Mouse (Mus musculus) neural tube, embryonic 15.5 days (tissue): ENCODE results near the gene Pacrg. TPM values are rescaled to one million over a fixed set of nuclear protein-coding genes. Genes with fewer than 3 reads are reported as not detected.
A peak's percentile ranks its signal among the peaks of the same experiment; 100 is the strongest.

Source experiments
- ATAC-seq: fragments of 200-750 bp; cut with Nextera tagmentation; 2 replicates; pipeline ENCODE4 v1.8.0; 2017; ENCODE audit warnings: mild to moderate bottlenecking, moderate TSS enrichment, moderate library complexity; ENCODE audit not compliant: low FRiP score
- H3K27ac ChIP-seq: fragments of 300-500 bp; sonication (generic); replicated peaks from 2 replicates; pipeline ENCODE4 v1.5.1; 2015; ENCODE audit warnings: mild to moderate bottlenecking, inconsistent platforms
- H3K27me3 ChIP-seq: fragments of 300-500 bp; sonication (generic); replicated peaks from 2 replicates; pipeline ENCODE4 v1.6.1; 2015; ENCODE audit warnings: inconsistent platforms
- H3K36me3 ChIP-seq: fragments of 300-500 bp; sonication (generic); 2 replicates; pipeline ENCODE4 v1.6.1; 2015; ENCODE audit warnings: inconsistent platforms
- H3K4me1 ChIP-seq: fragments of 300-500 bp; sonication (generic); 2 replicates; pipeline ENCODE4 v1.6.1; 2015; ENCODE audit warnings: inconsistent platforms
- H3K4me2 ChIP-seq: fragments of 300-500 bp; sonication (generic); 2 replicates; pipeline ENCODE4 v1.6.1; 2015; ENCODE audit warnings: inconsistent platforms, mild to moderate bottlenecking, moderate library complexity
- H3K4me3 ChIP-seq: fragments of 300-500 bp; sonication (generic); replicated peaks from 2 replicates; pipeline ENCODE4 v1.5.1; 2015; ENCODE audit warnings: mild to moderate bottlenecking, inconsistent platforms
- H3K9ac ChIP-seq: fragments of 300-500 bp; sonication (generic); replicated peaks from 2 replicates; pipeline ENCODE4 v1.6.1; 2015; ENCODE audit warnings: mild to moderate bottlenecking, inconsistent platforms
- H3K9me3 ChIP-seq: fragments of 300-500 bp; sonication (generic); replicated peaks from 2 replicates; pipeline ENCODE4 v1.6.1; 2016; ENCODE audit warnings: inconsistent platforms
- WGBS: fragments of 180-500 bp; shearing (Covaris S2); methylation state at CpG from one replicate; pipeline ENCODE4 v1.1.7; 2015; ENCODE audit warnings: mixed read lengths; 5-methylcytosine and 5-hydroxymethylcytosine counted together
- polyA plus RNA-seq: library from polyadenylated mRNA; unstranded; fragments of >200 nt; fragmentation: Nextera tagmentation; extraction: Ambion mirVana; gene quantifications from 2 replicates; pipeline ENCODE4 v1.2.1, GENCODE M21; 2015

Pacrg gene
- polyA plus RNA-seq, 1 experiment from 2014 or later, result 19.3 TPM

DNA sequence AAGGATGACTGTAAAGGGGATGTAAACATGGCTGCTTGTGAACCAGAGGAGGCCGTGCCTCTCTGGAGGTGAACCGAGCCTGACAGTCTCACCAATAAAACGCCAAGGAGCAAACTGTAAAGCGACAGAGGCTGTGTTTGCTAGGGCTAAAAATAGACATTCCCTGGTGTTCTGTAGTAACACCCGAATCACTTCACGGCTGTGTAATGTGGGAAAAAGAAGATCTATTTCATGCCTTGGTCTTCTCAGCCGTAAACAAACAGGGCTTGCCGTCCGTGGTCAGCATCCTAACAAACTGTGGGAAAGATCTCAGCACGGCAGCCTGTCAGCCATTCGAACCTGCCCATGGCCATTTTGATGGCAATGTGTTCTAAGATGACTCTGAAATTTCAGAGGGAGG lies 442.8 kb downstream of the Pacrg start:
- H3K4me1 ChIP-seq, result peaks cover 42% of the 10 kb centered on the region
- WGBS, result 31% methylated on average over 11 of the region's 11 CpGs
- H3K4me2 ChIP-seq, result no peak overlapping the region
- 0 out of 2 replicates have a peak, but pooled peaks cover 3% of the 10 kb centered on the region for H3K27me3 ChIP-seq
- H3K4me3 ChIP-seq, result no peak overlapping the region
- no peaks in the 10 kb centered on the region for H3K9me3 ChIP-seq
- 0 out of 2 replicates have a peak, but pooled peaks have one; percentile 30 for ATAC-seq
- H3K27ac ChIP-seq, result peak overlapping the region; percentile 76
- H3K9ac ChIP-seq, result no peak overlapping the region
- H3K36me3 ChIP-seq, result no peaks in the 10 kb centered on the region

DNA sequence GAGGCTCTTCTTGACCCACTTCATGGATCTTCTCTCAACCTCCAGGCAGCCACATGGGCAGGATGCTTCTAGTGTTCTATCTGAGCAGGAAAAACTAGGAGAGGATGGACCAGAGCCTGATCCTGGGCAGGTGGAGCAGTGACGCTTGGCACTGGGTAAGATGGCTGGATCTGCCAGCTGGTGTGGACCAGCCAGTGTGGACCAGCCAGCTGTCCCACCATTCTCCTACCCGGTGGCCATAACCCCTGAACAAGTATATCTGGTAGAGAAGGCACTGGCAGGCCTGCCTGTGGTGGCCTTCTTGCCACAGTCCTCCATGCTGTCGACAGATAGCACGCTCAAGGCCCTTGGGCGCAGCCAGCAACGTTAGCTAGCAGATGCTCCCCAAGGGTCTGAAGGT lies 443.2 kb downstream of the Pacrg start:
- Histone ChIP-seq H3K4me3 (no peak overlapping the region), H3K9me3 (no peaks in the 10 kb centered on the region), H3K27ac (peak overlapping the region; percentile 76), H3K9ac (no peak overlapping the region), H3K36me3 (no peaks in the 10 kb centered on the region), H3K4me1 (peaks cover 42% of the 10 kb centered on the region), H3K4me2 (no peak overlapping the region), H3K27me3 (0 out of 2 replicates have a peak, but pooled peaks cover 3% of the 10 kb centered on the region)
- 72% methylated on average over 6 of the region's 6 CpGs for WGBS
- ATAC-seq, result no peak

DNA sequence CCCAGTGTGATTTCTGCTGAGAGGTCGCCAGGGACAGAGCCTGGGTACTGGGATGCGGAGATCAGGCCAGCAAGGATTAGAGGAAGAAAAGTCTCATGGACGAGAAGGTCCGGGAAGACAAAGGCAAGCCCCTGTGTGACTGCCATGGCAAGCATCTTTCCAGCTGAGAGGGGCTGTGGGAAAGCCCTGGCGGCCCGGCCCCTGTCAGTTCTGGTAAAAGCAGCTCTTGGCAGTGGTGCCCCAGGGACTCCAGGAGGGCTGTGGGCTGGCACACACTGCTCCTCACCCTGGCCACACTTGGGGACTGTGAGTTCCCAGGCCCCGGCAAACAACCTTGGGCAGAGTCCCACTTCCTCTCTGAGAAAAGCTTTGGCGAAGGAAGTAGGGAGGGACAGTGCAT lies 445.3 kb downstream of the Pacrg start:
- Histone ChIP-seq H3K9ac (no peak overlapping the region), H3K9me3 (no peaks in the 10 kb centered on the region), H3K4me2 (no peak overlapping the region), H3K27ac (peak overlapping the region; percentile 74), H3K4me1 (peaks cover 36% of the 10 kb centered on the region), H3K36me3 (no peaks in the 10 kb centered on the region), H3K4me3 (no peak overlapping the region), H3K27me3 (0 out of 2 replicates have a peak, but pooled peaks cover 3% of the 10 kb centered on the region)
- peak; percentile 82 for ATAC-seq
- 45% methylated on average over 8 of the region's 8 CpGs for WGBS

DNA sequence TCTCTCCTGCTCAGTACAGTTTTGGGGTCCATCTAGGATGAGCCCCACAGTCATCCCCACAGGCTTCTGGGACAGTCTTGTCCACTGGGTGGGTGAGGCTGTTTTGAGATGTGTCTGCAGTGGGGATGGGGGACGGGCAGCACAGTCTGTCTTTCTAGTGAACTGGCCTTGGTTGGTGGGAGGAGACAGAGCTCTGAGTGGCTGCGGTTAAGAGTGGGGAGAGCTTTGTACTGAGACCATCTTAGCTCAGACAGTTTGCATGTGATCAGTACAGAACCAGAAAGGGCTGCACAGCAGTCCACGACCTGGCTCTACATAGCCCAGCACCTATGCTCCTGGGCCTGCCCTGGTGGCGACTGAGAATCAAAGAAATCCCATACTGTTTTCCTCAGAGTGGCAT lies 446.3 kb downstream of the Pacrg start:
- Histone ChIP-seq H3K9me3 (no peaks in the 10 kb centered on the region), H3K4me3 (no peak overlapping the region), H3K4me2 (no peak overlapping the region), H3K36me3 (no peaks in the 10 kb centered on the region), H3K27ac (peak overlapping the region; percentile 77), H3K27me3 (0 out of 2 replicates have a peak, but pooled peaks cover 3% of the 10 kb centered on the region), H3K9ac (no peak overlapping the region), H3K4me1 (peaks cover 30% of the 10 kb centered on the region)
- ATAC-seq, result no peak
- 87% methylated on average over 4 of the region's 4 CpGs for WGBS

DNA sequence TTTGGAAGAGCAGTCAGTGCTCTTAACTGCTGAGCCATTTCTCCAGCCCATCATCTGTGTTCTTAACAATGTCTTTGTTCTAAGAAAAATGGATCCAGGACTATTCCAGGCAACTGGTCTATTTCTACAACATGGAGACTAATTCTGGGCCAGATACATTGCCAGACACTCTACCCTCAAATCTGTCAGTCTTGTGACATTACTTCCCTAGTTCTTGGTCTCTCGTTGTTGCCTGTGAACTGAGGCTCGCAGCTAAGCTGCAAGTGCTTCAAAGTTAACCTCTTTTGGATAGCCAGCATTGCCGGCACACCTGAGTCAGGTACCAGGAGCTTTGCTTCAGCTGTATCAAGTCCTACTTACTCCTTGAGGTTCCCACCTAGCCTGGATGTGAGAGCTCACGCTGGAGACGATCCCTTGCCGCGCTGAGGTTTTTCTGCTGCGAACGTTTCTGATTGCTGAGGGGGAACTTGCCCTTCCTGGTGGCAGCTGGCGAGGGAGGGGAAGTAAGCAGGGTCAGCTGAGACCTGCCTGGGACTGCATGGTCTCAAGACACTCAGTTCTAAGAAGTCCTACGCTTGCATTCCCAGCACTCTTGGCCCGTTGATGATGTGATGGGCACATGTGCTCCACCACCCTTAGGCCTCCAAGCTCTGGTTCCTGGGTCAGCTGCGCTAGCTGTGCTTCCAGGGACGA lies 447.6 kb downstream of the Pacrg start:
- H3K4me3 ChIP-seq, result no peak overlapping the region
- no peak overlapping the region for H3K4me2 ChIP-seq
- H3K27ac ChIP-seq, result no peak overlapping the region
- 0 out of 2 replicates have a peak, but pooled peaks cover 3% of the 10 kb centered on the region for H3K27me3 ChIP-seq
- ATAC-seq, result no peak
- WGBS, result 82% methylated on average over 14 of the region's 14 CpGs
- no peaks in the 10 kb centered on the region for H3K9me3 ChIP-seq
- H3K9ac ChIP-seq, result no peak overlapping the region
- peaks cover 19% of the 10 kb centered on the region for H3K4me1 ChIP-seq
- no peaks in the 10 kb centered on the region for H3K36me3 ChIP-seq

DNA sequence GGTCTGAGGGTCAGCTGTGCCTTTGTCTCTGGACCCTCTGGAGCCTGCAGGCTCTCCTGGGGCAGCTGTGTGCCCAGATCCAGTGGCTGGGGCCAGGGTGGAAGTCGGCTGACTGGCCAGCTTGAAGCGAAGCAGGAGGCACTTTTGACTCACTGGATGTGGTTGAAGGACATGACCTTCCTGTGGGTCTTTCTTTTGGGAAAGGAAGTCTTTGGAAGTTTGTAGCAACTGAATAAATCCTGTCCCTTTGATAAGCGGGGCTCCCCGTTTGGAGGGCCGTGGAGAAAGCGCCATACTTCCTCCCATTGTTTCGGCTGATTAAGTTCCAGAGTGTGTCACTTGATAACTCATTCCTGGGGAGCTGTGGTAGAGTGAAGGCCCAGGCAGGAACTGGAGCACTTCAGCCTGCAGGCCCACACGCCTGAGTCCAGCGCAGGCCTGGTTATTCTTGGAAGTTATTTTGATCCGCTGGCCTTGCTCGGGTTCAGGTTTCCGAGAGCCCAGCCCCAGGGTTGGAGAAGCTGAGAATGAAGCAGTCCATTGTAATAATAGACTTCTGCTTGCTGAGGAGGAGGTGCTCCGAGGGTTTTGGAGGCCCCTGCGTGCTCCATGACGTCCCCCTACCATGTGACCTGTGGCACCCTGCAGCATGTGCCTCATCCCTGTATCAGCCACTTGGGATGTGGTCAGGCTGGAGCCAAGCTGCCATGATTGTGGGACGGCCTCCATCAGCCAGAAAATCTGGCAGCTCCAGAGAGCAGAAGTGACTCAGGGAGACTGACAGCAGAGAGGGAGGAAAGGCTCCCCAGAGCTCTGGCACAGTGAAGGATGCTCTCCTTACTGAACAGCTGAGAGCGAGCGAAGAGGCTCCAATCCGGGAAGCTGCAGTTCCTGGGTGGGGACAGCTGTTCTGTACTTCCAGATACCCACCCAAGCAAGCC lies 449.6 kb downstream of the Pacrg start:
- H3K27me3 ChIP-seq, result no peaks in the 10 kb centered on the region
- H3K36me3 ChIP-seq, result no peaks in the 10 kb centered on the region
- H3K4me2 ChIP-seq, result no peak overlapping the region
- H3K27ac ChIP-seq, result peak overlapping the region; percentile 72
- H3K9ac ChIP-seq, result no peak overlapping the region
- ATAC-seq, result no peak
- peaks cover 7% of the 10 kb centered on the region for H3K4me1 ChIP-seq
- no peaks in the 10 kb centered on the region for H3K9me3 ChIP-seq
- H3K4me3 ChIP-seq, result no peak overlapping the region
- WGBS, result 52% methylated on average over 19 of the region's 19 CpGs

DNA sequence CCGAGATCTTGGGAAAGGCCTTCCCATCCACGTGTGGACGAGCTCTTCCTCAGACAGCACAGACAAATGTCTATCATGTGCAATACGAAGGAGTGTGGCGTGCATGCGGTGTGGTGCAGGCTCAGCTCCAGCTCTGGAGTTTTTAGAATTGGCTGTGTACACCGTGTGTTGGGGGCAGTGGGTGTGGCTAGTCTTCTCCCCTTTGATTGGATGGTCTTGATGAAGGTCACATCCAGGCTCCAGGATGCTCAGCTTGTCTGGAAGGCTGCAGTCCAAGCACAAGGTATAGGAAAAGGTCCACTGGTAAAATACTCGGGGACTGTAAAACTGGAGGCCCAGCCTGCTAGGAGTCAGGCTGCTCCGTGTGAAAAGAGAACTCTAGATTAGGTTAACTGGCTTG lies 450.4 kb downstream of the Pacrg start:
- ATAC-seq, result no peak
- 80% methylated on average over 9 of the region's 9 CpGs for whole genome bisulfite sequencing
- Histone ChIP-seq H3K9me3 (no peaks in the 10 kb centered on the region), H3K4me3 (no peak overlapping the region), H3K27ac (peak overlapping the region; percentile 72; the same call in 1 of the 2 replicates), H3K36me3 (no peaks in the 10 kb centered on the region), H3K4me1 (peaks cover 7% of the 10 kb centered on the region), H3K27me3 (no peaks in the 10 kb centered on the region), H3K9ac (no peak overlapping the region), H3K4me2 (no peak overlapping the region)

DNA sequence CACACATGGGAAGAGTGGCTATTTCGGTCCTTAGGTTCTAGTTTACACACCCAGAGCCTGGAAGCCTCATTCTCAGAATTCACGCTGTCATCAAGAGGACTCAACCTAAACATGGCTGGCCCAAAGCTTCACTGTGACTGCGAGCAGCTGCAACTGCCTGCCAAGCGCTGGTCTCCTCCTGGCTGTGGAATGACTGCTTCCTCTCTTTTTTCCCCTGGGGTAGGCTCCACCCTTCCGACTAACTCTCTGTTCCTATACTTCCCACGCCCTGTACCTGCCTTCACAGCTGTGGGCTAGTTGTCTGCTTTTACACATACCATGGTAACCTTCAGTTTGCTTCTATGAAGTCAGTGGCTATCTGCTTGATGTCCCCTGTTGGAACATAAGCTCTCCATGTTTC lies 453.6 kb downstream of the Pacrg start:
- Histone ChIP-seq H3K4me1 (peaks cover 7% of the 10 kb centered on the region), H3K27me3 (no peaks in the 10 kb centered on the region), H3K9me3 (no peaks in the 10 kb centered on the region), H3K4me3 (no peak overlapping the region), H3K4me2 (no peak overlapping the region), H3K9ac (no peak overlapping the region), H3K27ac (no peak overlapping the region), H3K36me3 (no peaks in the 10 kb centered on the region)
- no peak for ATAC-seq
- WGBS, result 90% methylated on average over 6 of the region's 6 CpGs

DNA sequence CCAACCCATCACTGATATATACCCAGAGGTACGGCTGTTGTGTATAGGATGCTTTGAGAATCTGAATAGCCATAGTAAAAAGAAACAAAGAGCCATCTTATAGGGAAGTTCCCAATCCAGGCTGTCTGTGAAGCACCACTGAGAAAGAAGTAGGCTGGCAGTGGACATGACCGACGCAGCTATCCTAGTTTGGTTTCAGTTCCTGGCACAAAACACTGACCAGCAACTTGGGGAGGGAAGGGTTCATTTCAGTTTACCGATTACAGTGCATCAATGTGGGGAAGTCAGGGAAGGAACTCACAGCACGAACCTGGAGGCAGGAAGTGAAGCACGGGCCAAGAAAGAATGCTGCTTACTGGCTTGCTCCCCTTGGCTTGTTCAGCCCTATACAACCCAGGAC lies 456.7 kb downstream of the Pacrg start:
- ATAC-seq, result no peak
- H3K4me2 ChIP-seq, result no peak overlapping the region
- H3K27me3 ChIP-seq, result no peaks in the 10 kb centered on the region
- no peak overlapping the region for H3K9ac ChIP-seq
- peaks cover 9% of the 10 kb centered on the region; the same call in 1 of the 2 replicates for H3K4me1 ChIP-seq
- no peak overlapping the region for H3K27ac ChIP-seq
- H3K36me3 ChIP-seq, result no peaks in the 10 kb centered on the region
- H3K4me3 ChIP-seq, result no peak overlapping the region
- WGBS, result 90% methylated on average over 6 of the region's 6 CpGs
- no peaks in the 10 kb centered on the region for H3K9me3 ChIP-seq

DNA sequence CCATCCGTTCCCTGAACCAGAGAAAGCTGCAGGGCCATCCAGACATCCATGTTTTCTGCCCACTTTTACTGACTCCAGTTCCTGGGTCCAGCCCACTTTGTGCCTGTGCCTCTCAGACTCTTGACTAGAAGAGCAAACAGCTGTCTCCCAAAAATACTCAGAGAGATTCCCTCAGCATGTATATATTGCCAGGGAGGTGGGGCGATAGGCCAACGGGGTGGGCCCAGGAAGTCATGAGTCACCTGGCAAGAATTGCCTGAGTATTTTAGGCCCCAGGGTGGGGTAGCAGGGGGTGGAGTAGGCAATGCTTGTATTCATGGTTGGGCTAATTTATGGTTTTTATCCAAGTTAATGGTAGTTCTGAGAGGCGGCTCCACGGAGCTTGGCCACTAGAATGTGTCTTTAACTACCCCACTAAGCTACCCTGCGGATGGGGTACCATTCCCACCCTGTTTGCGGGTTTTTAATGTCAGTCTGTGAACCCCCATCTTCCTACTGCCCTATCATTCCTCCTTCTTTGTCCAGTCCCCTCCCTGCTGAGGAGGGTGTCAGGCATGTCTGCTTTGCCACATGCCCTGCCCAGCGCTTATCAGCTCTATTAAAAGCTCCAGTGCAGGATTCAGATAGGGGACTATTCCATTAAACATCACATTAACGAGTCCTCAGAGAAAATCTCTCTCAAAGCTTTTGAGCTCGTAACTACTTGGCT lies 461.5 kb downstream of the Pacrg start:
- H3K4me3 ChIP-seq, result no peak overlapping the region
- no peaks in the 10 kb centered on the region for H3K9me3 ChIP-seq
- no peak for ATAC-seq
- no peak overlapping the region for H3K27ac ChIP-seq
- peaks cover 9% of the 10 kb centered on the region; the same call in 1 of the 2 replicates for H3K4me1 ChIP-seq
- H3K27me3 ChIP-seq, result no peaks in the 10 kb centered on the region
- H3K4me2 ChIP-seq, result no peak overlapping the region
- WGBS, result 70% methylated on average over 10 of the region's 10 CpGs
- H3K36me3 ChIP-seq, result no peaks in the 10 kb centered on the region
- no peak overlapping the region for H3K9ac ChIP-seq

DNA sequence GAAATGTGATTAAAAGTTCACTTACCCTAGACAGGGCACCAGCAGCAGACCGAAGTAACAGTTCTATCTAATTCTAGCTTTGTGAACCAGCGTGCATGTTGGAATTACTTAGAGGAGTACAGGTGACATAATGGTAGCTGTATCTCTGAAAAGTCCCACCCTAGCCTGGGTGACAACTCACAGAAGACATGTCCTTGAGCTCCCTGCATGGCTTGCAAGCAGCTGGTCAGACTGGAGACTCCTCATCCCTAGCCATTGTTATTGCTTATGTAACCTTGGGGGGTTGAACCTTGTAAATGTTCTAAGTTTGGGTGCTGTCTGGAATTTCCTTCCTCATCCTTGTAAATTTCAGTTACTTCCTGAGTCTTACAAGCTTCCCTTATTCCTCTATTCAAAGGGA lies 462.5 kb downstream of the Pacrg start:
- no peaks in the 10 kb centered on the region for H3K36me3 ChIP-seq
- no peaks in the 10 kb centered on the region for H3K9me3 ChIP-seq
- no peak overlapping the region for H3K27ac ChIP-seq
- peaks cover 9% of the 10 kb centered on the region; the same call in 1 of the 2 replicates for H3K4me1 ChIP-seq
- no peak overlapping the region for H3K9ac ChIP-seq
- H3K4me3 ChIP-seq, result no peak overlapping the region
- H3K27me3 ChIP-seq, result no peaks in the 10 kb centered on the region
- no peak overlapping the region for H3K4me2 ChIP-seq
- no peak for ATAC-seq
- WGBS, result 96% methylated on average over 2 of the region's 2 CpGs
